Mouse (Mus musculus): Measurements from ENCODE around the gene Olfr599. TPM values are rescaled to one million over a fixed set of nuclear protein-coding genes. Genes with fewer than 3 reads are reported as not detected.
"Not testable (repeated sequence)": the region's sequence is repeated elsewhere in the genome, so short reads cannot be mapped to it uniquely, and the experiment has no call there.

Olfr599 gene
- not detected in 2 replicates for polyA plus RNA-seq (2014; fragmentation: Nextera tagmentation; extraction: Ambion mirVana)

- H3K9me3 ChIP-seq (ENCODE audit: control insufficient read depth, low read length) = no peaks in the 10 kb centered on the region
- H3K4me1 ChIP-seq (replicated peaks; ENCODE audit: control insufficient read depth, insufficient read depth, low read length) = no peaks in the 10 kb centered on the region
- H3K27me3 ChIP-seq (ENCODE audit: control insufficient read depth, insufficient read depth, low read length) = no peaks in the 10 kb centered on the region
- H3K27ac ChIP-seq (ENCODE audit: low read depth, low read length) = no peak within 1 kb of the TSS
- H3K9ac ChIP-seq (ENCODE audit: low read depth, low read length) = no peak within 1 kb of the TSS
- H3K4me2 ChIP-seq (replicated peaks; ENCODE audit: low read depth, low read length) = no peak within 1 kb of the TSS
- DNase-seq (ENCODE audit: low spot score) (no peak), ATAC-seq (ENCODE audit: low FRiP score) (no peak)
- no peaks in the 10 kb centered on the region for H3K36me3 ChIP-seq (ENCODE audit: control insufficient read depth, insufficient read depth, low read length)
- WGBS = 92% methylated on average over 1 of the region's 1 CpGs
- no peak within 1 kb of the TSS for H3K4me3 ChIP-seq (ENCODE audit: low read depth, low read length)
These were observed at the start of gene Olfr599 for GRCm38 (mm10) chr7:103335617-103336016. Gene Olfr599, plus strand, starts transcription at chr7:103335917.

DNA sequence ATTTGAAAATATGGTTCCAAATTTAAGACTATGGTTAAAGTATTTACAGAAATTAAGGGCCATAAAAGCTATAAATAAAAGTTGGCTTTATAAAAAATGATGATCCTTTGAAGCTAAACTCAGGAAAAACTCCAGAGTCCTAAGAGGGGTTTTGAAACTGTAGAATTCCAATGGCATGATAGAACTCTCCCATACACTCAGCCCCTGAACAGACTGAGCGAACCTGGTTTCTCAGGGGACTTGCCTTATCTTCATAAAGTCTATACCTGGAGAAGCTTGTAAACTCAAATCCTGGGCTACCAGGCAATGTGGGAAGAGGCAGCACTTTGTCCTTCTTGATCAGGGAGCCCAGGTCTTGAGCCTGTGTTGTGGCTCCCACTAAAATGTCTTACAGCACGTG is 30.4 kb upstream of the Olfr599 start, which contains the start of gene Olfr596:
Olfr596 (plus strand) TSS at position 301 of the 400 bp plus-strand sequence.
- not testable (repeated sequence) for H3K27ac ChIP-seq (ENCODE audit: low read depth, low read length); H3K4me1 ChIP-seq (replicated peaks; ENCODE audit: control insufficient read depth, insufficient read depth, low read length); H3K9me3 ChIP-seq (ENCODE audit: control insufficient read depth, low read length); H3K4me2 ChIP-seq (replicated peaks; ENCODE audit: low read depth, low read length); DNase-seq (ENCODE audit: low spot score); H3K9ac ChIP-seq (ENCODE audit: low read depth, low read length); ATAC-seq (ENCODE audit: low FRiP score); H3K4me3 ChIP-seq (ENCODE audit: low read depth, low read length); H3K36me3 ChIP-seq (ENCODE audit: control insufficient read depth, insufficient read depth, low read length); H3K27me3 ChIP-seq (ENCODE audit: control insufficient read depth, insufficient read depth, low read length)
- 94% methylated on average over 2 of the region's 2 CpGs for WGBS

- DNase-seq (ENCODE audit: low spot score); H3K4me1 ChIP-seq (replicated peaks; ENCODE audit: control insufficient read depth, insufficient read depth, low read length); H3K4me3 ChIP-seq (ENCODE audit: low read depth, low read length); H3K9me3 ChIP-seq (ENCODE audit: control insufficient read depth, low read length); H3K9ac ChIP-seq (ENCODE audit: low read depth, low read length); H3K4me2 ChIP-seq (replicated peaks; ENCODE audit: low read depth, low read length); H3K27me3 ChIP-seq (ENCODE audit: control insufficient read depth, insufficient read depth, low read length); H3K27ac ChIP-seq (ENCODE audit: low read depth, low read length); ATAC-seq (ENCODE audit: low FRiP score); H3K36me3 ChIP-seq (ENCODE audit: control insufficient read depth, insufficient read depth, low read length): not testable (repeated sequence)
- 91% methylated on average over 2 of the region's 2 CpGs for WGBS
These were observed 19.7 kb upstream of the Olfr599 start, which contains the start of gene Olfr597 for GRCm38 (mm10) chr7:103316015-103316414. Gene Olfr597, plus strand, starts transcription at chr7:103316315.

GRCm38 (mm10) chr7:103323268-103323667 is 12.4 kb upstream of the Olfr599 start, which contains the start of gene Olfr598:
Gene Olfr598, plus strand, starts transcription at chr7:103323568.
- Histone ChIP-seq H3K36me3 (ENCODE audit: control insufficient read depth, insufficient read depth, low read length) (no peaks in the 10 kb centered on the region), H3K4me1 (replicated peaks; ENCODE audit: control insufficient read depth, insufficient read depth, low read length) (no peaks in the 10 kb centered on the region), H3K27ac (ENCODE audit: low read depth, low read length) (no peak within 1 kb of the TSS), H3K4me3 (ENCODE audit: low read depth, low read length) (no peak within 1 kb of the TSS), H3K27me3 (ENCODE audit: control insufficient read depth, insufficient read depth, low read length) (no peaks in the 10 kb centered on the region), H3K4me2 (replicated peaks; ENCODE audit: low read depth, low read length) (no peak within 1 kb of the TSS), H3K9ac (ENCODE audit: low read depth, low read length) (no peak within 1 kb of the TSS), H3K9me3 (ENCODE audit: control insufficient read depth, low read length) (no peaks in the 10 kb centered on the region)
- DNase-seq (ENCODE audit: low spot score) (no peak), ATAC-seq (ENCODE audit: low FRiP score) (no peak)

DNA sequence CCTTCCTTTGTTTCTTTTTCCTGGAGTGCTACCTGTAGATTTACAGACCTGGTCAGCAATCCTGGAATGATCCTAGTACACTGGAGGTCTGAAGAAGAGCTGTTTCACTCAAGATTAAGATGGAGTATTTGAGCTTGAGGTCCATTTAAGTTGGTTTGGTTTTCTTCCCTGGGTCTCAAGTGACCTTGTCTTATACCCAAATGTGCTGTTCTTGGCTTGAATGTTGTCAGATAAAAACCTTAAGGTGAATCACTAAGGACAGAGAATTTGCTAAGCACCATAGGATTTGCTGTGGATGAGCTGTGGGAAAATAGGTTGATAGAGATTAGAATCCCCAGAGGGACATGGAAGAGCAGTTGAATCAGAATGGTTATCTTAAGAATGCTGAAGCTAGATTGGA is 13.9 kb downstream of the Olfr599 start, which contains the start of gene Olfr600:
Olfr600 (minus strand) TSS at position 101 of the 400 bp plus-strand sequence.
- Histone ChIP-seq H3K9me3 (ENCODE audit: control insufficient read depth, low read length) (no peaks in the 10 kb centered on the region), H3K9ac (ENCODE audit: low read depth, low read length) (no peak within 1 kb of the TSS), H3K27ac (ENCODE audit: low read depth, low read length) (no peak within 1 kb of the TSS), H3K36me3 (ENCODE audit: control insufficient read depth, insufficient read depth, low read length) (no peaks in the 10 kb centered on the region), H3K27me3 (ENCODE audit: control insufficient read depth, insufficient read depth, low read length) (no peaks in the 10 kb centered on the region), H3K4me3 (ENCODE audit: low read depth, low read length) (no peak within 1 kb of the TSS), H3K4me2 (replicated peaks; ENCODE audit: low read depth, low read length) (no peak within 1 kb of the TSS), H3K4me1 (replicated peaks; ENCODE audit: control insufficient read depth, insufficient read depth, low read length) (no peaks in the 10 kb centered on the region)
- ATAC-seq (ENCODE audit: low FRiP score) (no peak), DNase-seq (ENCODE audit: low spot score) (no peak)

DNA sequence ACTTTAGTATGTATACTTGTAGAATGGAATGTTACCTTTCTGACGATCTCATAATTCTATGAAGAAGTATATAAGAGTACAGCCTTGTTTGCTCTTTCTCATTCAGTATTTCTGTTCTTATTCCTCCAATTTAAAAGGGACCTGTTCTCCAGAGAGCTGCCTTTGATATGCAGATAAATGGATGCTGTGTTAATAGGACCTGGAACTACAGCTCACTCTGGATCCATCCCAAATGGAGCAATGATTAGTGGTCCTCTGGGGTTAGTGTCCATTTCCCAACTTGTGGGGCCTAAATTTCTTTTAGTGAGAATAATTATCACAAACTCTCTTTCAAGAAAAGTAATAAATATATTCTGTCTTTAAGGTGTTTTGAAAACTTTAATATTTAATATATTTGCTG is 26.8 kb downstream of the Olfr599 start, which contains the start of gene Olfr601:
Olfr601 (minus strand) TSS at position 101 of the 400 bp plus-strand sequence.
- no peak within 1 kb of the TSS for H3K9ac ChIP-seq (ENCODE audit: low read depth, low read length)
- no peaks in the 10 kb centered on the region for H3K4me1 ChIP-seq (replicated peaks; ENCODE audit: control insufficient read depth, insufficient read depth, low read length)
- no peaks in the 10 kb centered on the region for H3K27me3 ChIP-seq (ENCODE audit: control insufficient read depth, insufficient read depth, low read length)
- ATAC-seq (ENCODE audit: low FRiP score) (no peak), DNase-seq (ENCODE audit: low spot score) (no peak)
- H3K4me3 ChIP-seq (ENCODE audit: low read depth, low read length) = no peak within 1 kb of the TSS
- 91% methylated on average over 1 of the region's 1 CpGs for WGBS
- no peaks in the 10 kb centered on the region for H3K36me3 ChIP-seq (ENCODE audit: control insufficient read depth, insufficient read depth, low read length)
- H3K27ac ChIP-seq (ENCODE audit: low read depth, low read length) = no peak within 1 kb of the TSS
- no peak within 1 kb of the TSS for H3K4me2 ChIP-seq (replicated peaks; ENCODE audit: low read depth, low read length)
- no peaks in the 10 kb centered on the region for H3K9me3 ChIP-seq (ENCODE audit: control insufficient read depth, low read length)

DNA sequence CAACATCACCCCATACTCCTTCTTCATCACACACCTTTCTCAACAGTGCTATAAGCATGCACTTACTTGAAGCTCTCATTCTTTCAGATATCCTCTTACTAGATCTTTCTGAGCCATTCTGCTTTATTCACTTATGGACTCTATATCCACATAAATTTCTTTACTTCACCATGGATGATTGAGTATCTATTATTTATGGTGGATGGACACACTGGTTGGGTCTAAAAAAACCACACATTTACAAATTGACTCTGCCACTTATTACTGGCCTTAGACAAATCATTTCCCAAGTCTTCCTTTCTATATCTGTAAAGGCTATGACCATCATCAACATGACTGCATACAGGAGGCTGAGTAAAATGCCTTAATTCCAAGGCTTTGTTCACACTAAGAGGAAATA is 50.4 kb downstream of the Olfr599 start, which contains the start of gene Olfr603:
Olfr603 (minus strand) TSS at position 101 of the 400 bp plus-strand sequence.
- Histone ChIP-seq H3K4me2 (replicated peaks; ENCODE audit: low read depth, low read length) (no peak within 1 kb of the TSS), H3K36me3 (ENCODE audit: control insufficient read depth, insufficient read depth, low read length) (no peaks in the 10 kb centered on the region), H3K4me1 (replicated peaks; ENCODE audit: control insufficient read depth, insufficient read depth, low read length) (no peaks in the 10 kb centered on the region), H3K9me3 (ENCODE audit: control insufficient read depth, low read length) (no peaks in the 10 kb centered on the region), H3K27ac (ENCODE audit: low read depth, low read length) (no peak within 1 kb of the TSS), H3K9ac (ENCODE audit: low read depth, low read length) (no peak within 1 kb of the TSS), H3K27me3 (ENCODE audit: control insufficient read depth, insufficient read depth, low read length) (no peaks in the 10 kb centered on the region), H3K4me3 (ENCODE audit: low read depth, low read length) (no peak within 1 kb of the TSS)
- DNase-seq (ENCODE audit: low spot score) (no peak), ATAC-seq (ENCODE audit: low FRiP score) (no peak)

Other genes starting within 250 kb of the Olfr599 start
- gene Olfr585, start 238.2 kb upstream of the Olfr599 start, polyA plus RNA-seq (2014; fragmentation: Nextera tagmentation; extraction: Ambion mirVana) = not detected in 2 replicates
- not detected in 2 replicates for gene Olfr586, start 210.3 kb upstream of the Olfr599 start, polyA plus RNA-seq (2014; fragmentation: Nextera tagmentation; extraction: Ambion mirVana)
- gene Olfr588-ps1, start 195.0 kb upstream of the Olfr599 start, polyA plus RNA-seq (2014; fragmentation: Nextera tagmentation; extraction: Ambion mirVana) = not detected in 2 replicates
- gene Olfr589, start 179.6 kb upstream of the Olfr599 start, polyA plus RNA-seq (2014; fragmentation: Nextera tagmentation; extraction: Ambion mirVana) = not detected in 2 replicates
- not detected in 2 replicates for gene Olfr591, start 157.6 kb upstream of the Olfr599 start, polyA plus RNA-seq (2014; fragmentation: Nextera tagmentation; extraction: Ambion mirVana)
- gene Olfr592, start 151.1 kb upstream of the Olfr599 start, polyA plus RNA-seq (2014; fragmentation: Nextera tagmentation; extraction: Ambion mirVana) = not detected in 2 replicates
- gene Olfr593, start 124.1 kb upstream of the Olfr599 start, polyA plus RNA-seq (2014; fragmentation: Nextera tagmentation; extraction: Ambion mirVana) = not detected in 2 replicates
- not detected in 2 replicates for gene Olfr594, start 118.9 kb upstream of the Olfr599 start, polyA plus RNA-seq (2014; fragmentation: Nextera tagmentation; extraction: Ambion mirVana)
- not detected in 2 replicates for gene Usp17ld, start 83.4 kb upstream of the Olfr599 start, polyA plus RNA-seq (2014; fragmentation: Nextera tagmentation; extraction: Ambion mirVana)
- not detected in 2 replicates for gene Olfr596, start 30.3 kb upstream of the Olfr599 start, polyA plus RNA-seq (2014; fragmentation: Nextera tagmentation; extraction: Ambion mirVana)
- not detected in 2 replicates for gene Olfr597, start 19.6 kb upstream of the Olfr599 start, polyA plus RNA-seq (2014; fragmentation: Nextera tagmentation; extraction: Ambion mirVana)
- gene Olfr598, start 12.3 kb upstream of the Olfr599 start, polyA plus RNA-seq (2014; fragmentation: Nextera tagmentation; extraction: Ambion mirVana) = not detected in 2 replicates
- gene Olfr600, start 13.8 kb downstream of the Olfr599 start, polyA plus RNA-seq (2014; fragmentation: Nextera tagmentation; extraction: Ambion mirVana) = not detected in 2 replicates
- not detected in 2 replicates for gene Olfr601, start 26.7 kb downstream of the Olfr599 start, polyA plus RNA-seq (2014; fragmentation: Nextera tagmentation; extraction: Ambion mirVana)
- gene Olfr603, start 50.3 kb downstream of the Olfr599 start, polyA plus RNA-seq (2014; fragmentation: Nextera tagmentation; extraction: Ambion mirVana) = not detected in 2 replicates
- not detected in 2 replicates for gene Usp17lc, start 79.2 kb downstream of the Olfr599 start, polyA plus RNA-seq (2014; fragmentation: Nextera tagmentation; extraction: Ambion mirVana)
- gene Olfr605, start 109.5 kb downstream of the Olfr599 start, polyA plus RNA-seq (2014; fragmentation: Nextera tagmentation; extraction: Ambion mirVana) = not detected in 2 replicates
- not detected in 2 replicates for gene Olfr606, start 113.1 kb downstream of the Olfr599 start, polyA plus RNA-seq (2014; fragmentation: Nextera tagmentation; extraction: Ambion mirVana)
- gene Olfr607, start 128.2 kb downstream of the Olfr599 start, polyA plus RNA-seq (2014; fragmentation: Nextera tagmentation; extraction: Ambion mirVana) = not detected in 2 replicates
- gene Olfr608, start 134.0 kb downstream of the Olfr599 start, polyA plus RNA-seq (2014; fragmentation: Nextera tagmentation; extraction: Ambion mirVana) = not detected in 2 replicates
- not detected in 2 replicates for gene Olfr609, start 162.1 kb downstream of the Olfr599 start, polyA plus RNA-seq (2014; fragmentation: Nextera tagmentation; extraction: Ambion mirVana)
- not detected in 2 replicates for gene Olfr610, start 176.2 kb downstream of the Olfr599 start, polyA plus RNA-seq (2014; fragmentation: Nextera tagmentation; extraction: Ambion mirVana)
- not detected in 2 replicates for gene Olfr611, start 184.9 kb downstream of the Olfr599 start, polyA plus RNA-seq (2014; fragmentation: Nextera tagmentation; extraction: Ambion mirVana)
- gene Olfr612, start 206.8 kb downstream of the Olfr599 start, polyA plus RNA-seq (2014; fragmentation: Nextera tagmentation; extraction: Ambion mirVana) = not detected in 2 replicates
- gene Olfr613, start 212.2 kb downstream of the Olfr599 start, polyA plus RNA-seq (2014; fragmentation: Nextera tagmentation; extraction: Ambion mirVana) = not detected in 2 replicates
- gene Olfr615, start 220.2 kb downstream of the Olfr599 start, polyA plus RNA-seq (2014; fragmentation: Nextera tagmentation; extraction: Ambion mirVana) = not detected in 2 replicates
- not detected in 2 replicates for gene Olfr616, start 233.2 kb downstream of the Olfr599 start, polyA plus RNA-seq (2014; fragmentation: Nextera tagmentation; extraction: Ambion mirVana)
- gene Olfr617, start 237.1 kb downstream of the Olfr599 start, polyA plus RNA-seq (2014; fragmentation: Nextera tagmentation; extraction: Ambion mirVana) = 0.29 TPM in 1 of 2 replicates, not detected in the other